Mouse (Mus musculus) ES-Bruce4 (cell line): ENCODE measurements around the gene Slc18b1.

ENCODE experiments used
- CTCF ChIP-seq: IDR thresholded peaks from one replicate; pipeline ENCODE4 v1.8.1; 2011; ENCODE audit warnings: low read depth, low read length
- EP300 ChIP-seq: IDR thresholded peaks from 2 replicates; pipeline ENCODE4 v1.6.1; 2011; ENCODE audit warnings: low read depth, low read length; ENCODE audit not compliant: insufficient read depth
- POLR2A ChIP-seq: IDR thresholded peaks from one replicate; pipeline ENCODE4 v1.8.1; 2011; ENCODE audit warnings: low read length; ENCODE audit not compliant: insufficient read depth

DNA sequence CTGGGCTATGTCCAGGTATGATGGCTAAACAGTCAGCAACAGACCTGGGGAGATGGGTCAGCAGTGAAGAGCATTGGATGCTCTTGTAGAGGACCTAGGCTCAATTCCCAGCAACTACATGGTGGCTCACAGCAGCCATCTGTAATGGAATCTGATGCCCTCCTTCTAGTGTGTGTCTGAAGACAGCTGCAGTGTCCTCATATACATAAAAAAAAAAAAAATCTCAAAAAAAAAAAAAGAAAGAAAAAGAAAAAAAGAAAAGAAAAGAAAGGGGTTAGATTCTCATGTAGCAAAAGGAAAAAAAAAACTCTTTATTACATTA is 15.6 kb downstream of the Slc18b1 start:
- TF ChIP-seq POLR2A (no peak), CTCF (no peak), EP300 (no peak)
